Mouse (Mus musculus) naive thymus-derived CD4-positive, alpha-beta T cell, adult 5 months (primary cell): Measurements from ENCODE around the gene Surf2. TPM values are rescaled to one million over a fixed set of nuclear protein-coding genes. Genes with fewer than 3 reads are reported as not detected.

Experiments
- polyA plus RNA-seq: library from polyadenylated mRNA; unstranded; fragments of 100-300 nt; shearing (Covaris generic); gene quantifications from one replicate; pipeline ENCODE4 v1.2.1, GENCODE M21; 2017

Surf2 gene
- polyA plus RNA-seq, result 81.8 TPM

DNA sequence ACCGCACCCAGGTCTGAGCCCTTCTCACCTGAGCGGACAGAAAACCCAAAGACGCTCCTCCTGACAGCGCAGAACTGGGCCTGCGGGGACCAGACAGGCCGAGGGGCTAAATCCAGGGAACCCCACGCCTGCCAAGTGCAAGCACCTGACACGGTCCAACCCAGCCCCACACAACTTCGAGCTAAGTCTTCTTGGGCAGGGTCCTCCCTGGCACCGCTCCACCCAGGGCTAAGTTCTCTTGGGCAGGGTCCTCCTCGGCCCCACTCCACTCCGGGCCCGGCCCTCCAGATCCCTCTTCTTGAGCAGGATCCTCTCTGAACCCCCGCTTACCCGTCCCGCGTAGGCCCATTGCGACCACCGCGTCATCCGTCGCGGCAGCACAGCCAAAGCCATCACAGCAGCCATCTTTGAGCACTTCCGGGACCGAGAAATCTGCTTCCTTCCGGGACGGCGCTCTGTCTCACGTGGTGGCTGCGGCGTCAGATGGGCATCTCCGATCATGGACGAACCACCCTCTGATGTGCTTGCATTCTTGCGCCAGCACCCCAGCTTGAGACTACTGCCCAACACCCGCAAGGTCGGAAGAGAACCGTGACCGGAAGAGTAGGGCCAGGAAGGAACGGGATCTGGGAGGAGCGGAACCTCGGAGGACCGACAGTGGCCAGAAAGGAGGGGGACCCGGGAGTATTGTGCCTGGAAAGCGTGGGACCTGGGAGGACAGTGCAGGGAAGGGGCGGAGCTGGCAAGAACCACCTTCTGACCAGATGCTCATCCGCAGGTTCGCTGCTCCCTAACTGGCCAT is at the start of gene Surf2, which contains the start of gene Surf1:
Gene Surf2, plus strand, starts transcription at position 441 of the 802 bp plus-strand sequence.
Gene Surf1, minus strand, starts transcription at position 604 of the 802 bp plus-strand sequence.

DNA sequence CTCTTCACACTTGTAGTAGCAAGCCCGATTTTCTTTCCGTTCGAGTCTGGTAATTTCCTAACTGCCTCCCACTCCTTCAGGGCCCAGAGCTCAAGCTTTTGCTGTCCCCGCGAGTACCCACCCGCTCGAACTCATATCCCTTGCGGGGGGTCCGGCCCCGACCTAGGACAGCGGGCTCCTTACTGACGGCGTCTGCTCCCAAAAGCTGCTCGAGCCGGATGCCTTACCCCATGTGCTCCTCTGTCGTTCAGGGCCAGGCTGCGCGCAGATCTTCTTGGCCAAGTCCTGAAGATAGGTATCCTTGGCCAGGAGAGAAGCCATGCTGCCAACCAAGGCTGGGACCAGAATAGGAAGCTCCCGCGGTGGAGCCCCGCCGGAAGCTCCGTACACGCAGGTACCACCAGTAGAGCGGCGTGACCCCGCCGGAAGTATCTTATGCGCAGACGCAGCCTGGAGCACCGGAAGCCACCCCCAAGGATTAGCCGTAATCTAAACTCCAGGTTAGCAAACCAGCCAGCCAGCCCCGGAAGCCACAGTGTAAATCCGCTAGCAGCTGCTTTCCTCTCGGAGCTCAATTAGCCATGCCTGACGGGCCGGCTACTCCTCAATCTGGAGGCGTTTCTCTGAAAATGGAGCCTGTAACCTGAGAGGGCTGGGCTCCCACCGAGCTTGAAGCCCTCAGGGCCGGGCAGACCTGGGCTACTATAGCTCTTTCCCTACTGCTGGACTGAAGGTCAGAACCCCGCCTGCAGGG is 13.5 kb upstream of the Surf2 start, which contains the start of gene Surf6:
Gene Surf6, minus strand, starts transcription at position 413 of the 754 bp plus-strand sequence.

DNA sequence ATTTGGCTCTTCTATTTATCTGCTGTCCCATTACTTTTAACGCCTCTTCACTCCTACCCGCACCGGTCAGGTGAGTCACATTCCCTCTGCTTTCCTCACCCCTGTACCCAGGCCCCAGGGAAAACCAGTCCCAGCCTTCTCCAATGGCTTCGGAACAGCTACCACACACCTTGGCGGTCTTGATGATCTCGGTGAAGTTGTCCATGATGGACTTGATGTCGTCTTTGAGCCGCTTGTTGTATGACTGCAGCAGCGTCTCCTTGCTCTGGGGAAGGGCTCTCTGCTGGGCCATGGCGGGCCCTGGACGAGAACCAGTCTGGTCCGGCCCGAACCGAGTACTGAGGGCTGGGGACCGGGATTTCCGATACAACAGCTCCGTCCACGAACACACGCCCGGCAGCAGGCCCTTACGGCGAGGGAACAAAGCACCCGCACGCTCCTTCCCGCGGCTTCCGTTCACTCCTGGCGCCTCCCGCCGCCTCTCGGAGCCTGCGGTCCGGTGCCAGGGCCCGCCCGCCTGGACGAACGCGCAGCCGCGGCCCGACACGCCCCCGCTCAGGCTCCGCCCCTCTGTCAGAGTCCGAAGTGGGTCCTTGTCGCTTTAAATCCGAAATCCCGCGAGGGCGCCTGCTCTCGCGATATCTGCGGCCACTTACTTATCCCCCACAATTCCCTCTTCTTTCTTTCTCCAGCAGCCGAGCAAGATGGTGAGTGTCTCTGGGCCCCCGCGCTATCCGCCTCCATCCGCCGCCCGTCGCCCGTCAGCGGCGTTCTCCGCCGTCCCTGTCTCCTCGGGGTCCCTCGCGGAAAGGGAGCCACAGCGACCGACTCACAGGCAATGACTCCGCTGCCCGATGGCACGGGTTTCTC is 5.8 kb upstream of the Surf2 start, which contains the start of the genes Med22 and Rpl7a:
Gene Med22, minus strand, starts transcription at position 554 of the 870 bp plus-strand sequence.
Gene Rpl7a, plus strand, starts transcription at position 641 of the 870 bp plus-strand sequence.

DNA sequence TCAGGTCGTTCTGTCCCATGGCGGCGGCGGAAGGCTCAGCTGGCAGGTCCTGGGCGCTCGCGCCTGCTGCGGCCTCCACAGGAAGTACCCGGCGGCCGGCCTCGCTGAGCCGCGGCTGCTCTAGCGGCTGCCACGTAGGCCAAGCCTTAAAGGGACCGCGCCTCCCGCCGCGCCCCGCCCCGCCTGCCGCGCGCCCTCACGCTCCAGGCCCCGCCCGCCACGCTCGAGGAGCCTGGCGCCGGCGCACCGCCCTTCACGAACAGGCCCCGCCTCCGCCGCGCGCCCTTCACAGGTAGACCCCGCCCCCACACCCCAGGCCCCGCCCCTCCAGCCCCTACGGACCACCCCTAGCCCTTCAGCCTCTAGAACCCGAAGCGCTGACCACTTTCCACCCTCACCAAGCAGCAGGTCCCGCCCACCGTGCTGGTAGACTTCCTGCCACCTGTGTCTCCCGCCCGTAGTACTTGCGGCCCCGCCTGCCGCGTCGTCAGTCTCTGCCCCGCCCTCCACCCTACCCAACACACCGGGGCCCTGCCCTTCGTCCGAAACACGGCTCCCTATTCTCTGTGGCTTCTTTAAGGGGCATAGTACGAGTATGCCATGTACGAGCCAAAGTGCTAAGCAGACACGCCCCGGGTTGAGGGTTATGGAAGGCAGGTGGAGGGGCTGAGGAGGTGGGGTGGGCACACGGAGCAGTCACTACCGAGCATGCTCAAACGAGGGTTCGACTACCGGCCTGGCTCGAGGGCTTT is 17.3 kb downstream of the Surf2 start, which contains the start of the genes Surf4 and Stkld1:
Gene Surf4, minus strand, starts transcription at position 625 of the 752 bp plus-strand sequence.
Gene Stkld1, plus strand, starts transcription at position 744 of the 752 bp plus-strand sequence.

DNA sequence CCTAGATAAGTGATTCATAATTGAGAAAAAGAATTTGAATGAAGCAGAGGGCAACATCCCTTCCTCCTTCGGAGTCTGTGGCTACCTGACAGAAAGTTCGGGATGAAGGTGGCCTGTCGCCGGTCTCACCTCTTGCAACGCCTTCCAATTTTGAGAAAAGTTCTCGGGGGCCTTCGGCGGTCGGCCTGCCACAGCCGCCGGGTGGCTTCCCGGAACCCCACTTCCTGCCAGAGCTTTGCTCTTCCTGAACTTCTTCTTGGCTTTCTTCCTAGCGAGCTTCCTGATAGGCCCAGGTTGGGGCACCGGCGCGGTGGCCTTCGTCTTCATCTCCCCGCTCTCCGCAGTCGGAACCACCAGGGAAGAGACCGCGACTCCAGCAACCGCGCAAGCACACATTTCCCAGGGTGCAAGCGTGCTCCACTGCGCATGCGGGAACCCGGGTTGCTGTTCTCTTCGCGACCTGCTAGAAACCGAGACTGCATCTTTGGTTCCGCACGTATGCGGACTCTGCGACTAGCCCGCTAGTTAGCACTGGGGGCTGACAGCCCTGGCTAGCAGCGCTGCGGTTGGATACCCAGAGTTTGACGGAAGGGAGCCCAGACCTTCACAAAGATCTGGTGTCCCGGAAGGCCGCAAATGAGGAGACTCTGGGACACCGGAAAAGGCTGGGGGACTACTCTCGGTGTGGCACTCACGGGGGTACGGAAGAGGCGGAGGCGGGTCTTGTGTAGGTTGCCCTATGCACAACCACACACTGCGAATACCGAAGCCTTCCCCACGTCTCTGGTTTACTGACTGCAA is 48.0 kb downstream of the Surf2 start, which contains the start of gene Rexo4:
Gene Rexo4, minus strand, starts transcription at position 464 of the 801 bp plus-strand sequence.

Other genes starting within 250 kb of the Surf2 start
- 3.1 TPM for gene Lcn4, start 245.1 kb upstream of the Surf2 start, polyA plus RNA-seq
- gene Abo, start 51.4 kb upstream of the Surf2 start, polyA plus RNA-seq, result not detected
- 40.1 TPM for gene Surf6, start 13.5 kb upstream of the Surf2 start, polyA plus RNA-seq
- gene Med22, start 5.7 kb upstream of the Surf2 start, polyA plus RNA-seq, result 19.7 TPM
- gene Rpl7a, start 5.6 kb upstream of the Surf2 start, polyA plus RNA-seq, result 329 TPM
- gene Surf1, start 163 bp downstream of the Surf2 start, polyA plus RNA-seq, result 60.7 TPM
- 132 TPM for gene Surf4, start 17.6 kb downstream of the Surf2 start, polyA plus RNA-seq
- 0.16 TPM for gene Stkld1, start 17.7 kb downstream of the Surf2 start, polyA plus RNA-seq
- 54.8 TPM for gene Rexo4, start 48.0 kb downstream of the Surf2 start, polyA plus RNA-seq
- gene Adamts13, start 57.0 kb downstream of the Surf2 start, polyA plus RNA-seq, result not detected
- gene Cacfd1, start 93.6 kb downstream of the Surf2 start, polyA plus RNA-seq, result 25.2 TPM
- not detected for gene Slc2a6, start 111.6 kb downstream of the Surf2 start, polyA plus RNA-seq
- gene Mymk, start 155.8 kb downstream of the Surf2 start, polyA plus RNA-seq, result not detected
- 0.09 TPM for gene Adamtsl2, start 163.0 kb downstream of the Surf2 start, polyA plus RNA-seq
- not detected for gene Fam163b, start 226.1 kb downstream of the Surf2 start, polyA plus RNA-seq
- not detected for gene Dbh, start 248.9 kb downstream of the Surf2 start, polyA plus RNA-seq